In genomic region chr12:110375139-110375538, GRCm38 (mm10) we compare ENCODE assay signal across 12 mouse cellular contexts.
DNase-seq lines count a peak whose midpoint lies in the region; ATAC-seq lines count a peak whose summit lies in the region.
"Had no signal": no experiment of that assay in that cellular context is flagged by ENCODE, and none has a peak within 500 bp of the region (broad histone marks: within the 10 kb centered on the region; RNA-seq: fewer than 3 reads in every experiment).

No protein-coding gene starts in this region.

- no peak overlapping the region for H3K9ac ChIP-seq in heart, embryonic 11.5 days (ENCODE audit: low read depth, low read length)
- H3K9ac ChIP-seq in forebrain, embryonic 12.5 days: no peak overlapping the region
- H3K9ac ChIP-seq: stomach, embryonic 15.5 days had no signal

- 0 out of 2 replicates have a peak overlapping the region, but pooled peaks have one; percentile 6 for H3K4me2 ChIP-seq in heart, embryonic 11.5 days
- H3K4me2 ChIP-seq in forebrain, embryonic 12.5 days: peak overlapping the region; percentile 32
- H3K4me2 ChIP-seq: stomach, embryonic 15.5 days had no signal

- H3K4me1 ChIP-seq in heart, embryonic 11.5 days (ENCODE audit: control insufficient read depth, insufficient read depth, low read length): no peaks in the 10 kb centered on the region; the same call in 1 of the 2 replicates
- peaks cover 7% of the 10 kb centered on the region; the same call in 1 of the 2 replicates for H3K4me1 ChIP-seq in heart, embryonic 10.5 days
- peaks cover 41% of the 10 kb centered on the region for H3K4me1 ChIP-seq in forebrain, embryonic 12.5 days
- peaks cover 39% of the 10 kb centered on the region for H3K4me1 ChIP-seq in limb, embryonic 10.5 days

- DNase-seq in heart, embryonic 10.5 days (ENCODE audit: low spot score): no peak
- peak; percentile 45 for DNase-seq in limb, embryonic 10.5 days (ENCODE audit: low spot score)
- peak; percentile 55 for DNase-seq in retina, embryonic 14.5 days (ENCODE audit: low spot score)
- no peak for DNase-seq in cerebellum, adult 9-11 months
- DNase-seq in left cerebral cortex, adult 9 months (ENCODE audit: low spot score in 2 of 2): no peak
- no peak for DNase-seq in right cerebral cortex, adult 18-20 months
- DNase-seq: cerebellum, adult 18-20 months; heart, postnatal 10 days; liver had no signal

- no peak for ATAC-seq in heart, embryonic 11.5 days (replicated peaks; ENCODE audit: insufficient number of reproducible peaks, low FRiP score, low TSS enrichment)
- peak; percentile 60; the same call in 1 of the 2 replicates for ATAC-seq in forebrain, embryonic 12.5 days (ENCODE audit: low FRiP score)

- H3K27me3 ChIP-seq in heart, embryonic 11.5 days (ENCODE audit: control insufficient read depth, insufficient read depth, low read length): peaks cover 42% of the 10 kb centered on the region
- H3K27me3 ChIP-seq in heart, embryonic 10.5 days (ENCODE audit: insufficient read depth, poor library complexity, severe bottlenecking): peaks cover 64% of the 10 kb centered on the region
- H3K27me3 ChIP-seq in forebrain, embryonic 12.5 days: peaks cover 62% of the 10 kb centered on the region
- H3K27me3 ChIP-seq in limb, embryonic 10.5 days (ENCODE audit: low read depth, poor library complexity, severe bottlenecking): peaks cover 70% of the 10 kb centered on the region

- no peaks in the 10 kb centered on the region for H3K36me3 ChIP-seq in heart, embryonic 11.5 days (ENCODE audit: control insufficient read depth, insufficient read depth, low read length)
- H3K36me3 ChIP-seq in heart, embryonic 10.5 days: no peaks in the 10 kb centered on the region
- H3K36me3 ChIP-seq in forebrain, embryonic 12.5 days (replicated peaks): no peaks in the 10 kb centered on the region
- H3K36me3 ChIP-seq in limb, embryonic 10.5 days: no peaks in the 10 kb centered on the region
- H3K36me3 ChIP-seq: stomach, embryonic 15.5 days had no signal

- H3K4me3 ChIP-seq in heart, embryonic 11.5 days (ENCODE audit: low read depth, low read length): no peak overlapping the region
- no peak overlapping the region for H3K4me3 ChIP-seq in heart, embryonic 10.5 days
- no peak overlapping the region for H3K4me3 ChIP-seq in forebrain, embryonic 12.5 days (replicated peaks)
- H3K4me3 ChIP-seq in limb, embryonic 10.5 days: peak overlapping the region; percentile 22; the same call in 1 of the 2 replicates
- H3K4me3 ChIP-seq: stomach, embryonic 15.5 days had no signal

- WGBS in heart, embryonic 11.5 days (ENCODE audit: insufficient replicate concordance): 5% methylated on average over 15 of the region's 15 CpGs
- WGBS in heart, embryonic 10.5 days: 10% methylated on average over 15 of the region's 15 CpGs
- WGBS in forebrain, embryonic 12.5 days: 4% methylated on average over 15 of the region's 15 CpGs
- WGBS in limb, embryonic 10.5 days: 8% methylated on average over 15 of the region's 15 CpGs

- no peaks in the 10 kb centered on the region for H3K9me3 ChIP-seq in heart, embryonic 11.5 days (replicated peaks; ENCODE audit: control insufficient read depth, low read length)
- H3K9me3 ChIP-seq in heart, embryonic 10.5 days: no peaks in the 10 kb centered on the region
- H3K9me3 ChIP-seq in forebrain, embryonic 12.5 days: no peaks in the 10 kb centered on the region
- H3K9me3 ChIP-seq in limb, embryonic 10.5 days (replicated peaks): no peaks in the 10 kb centered on the region
- H3K9me3 ChIP-seq: stomach, embryonic 15.5 days had no signal

- no peak overlapping the region for H3K27ac ChIP-seq in heart, embryonic 11.5 days (ENCODE audit: low read depth, low read length)
- H3K27ac ChIP-seq in heart, embryonic 10.5 days: no peak overlapping the region
- H3K27ac ChIP-seq in forebrain, embryonic 12.5 days: no peak overlapping the region
- no peak overlapping the region for H3K27ac ChIP-seq in limb, embryonic 10.5 days
- H3K27ac ChIP-seq: stomach, embryonic 15.5 days had no signal

Comparison
In these comparisons a context has a peak if more than half of its experiments do, and no peak if none do; other contexts are left out.
1. DNase-seq: peak in limb, embryonic 10.5 days (single experiment) and retina, embryonic 14.5 days (single experiment); none in heart, embryonic 10.5 days (single experiment), cerebellum, adult 9-11 months (single experiment), left cerebral cortex, adult 9 months (0 of 2) and right cerebral cortex, adult 18-20 months (single experiment).